Mouse (Mus musculus) hindbrain, embryonic 11.5 days (tissue): ENCODE results near the gene Otx1. TPM values are rescaled to one million over a fixed set of nuclear protein-coding genes. Genes with fewer than 3 reads are reported as not detected.

Experiments
- ATAC-seq: fragments of 200-750 bp; cut with Nextera tagmentation; 2 replicates; pipeline ENCODE4 v1.8.0; 2017; ENCODE audit warnings: mild to moderate bottlenecking, moderate TSS enrichment, moderate library complexity; ENCODE audit not compliant: low FRiP score
- DNase-seq: peaks from one replicate; pipeline ENCODE4 v3.0.0-alpha.2; 2015; ENCODE audit warnings: low spot score
- H3K27ac ChIP-seq: fragments of 300-500 bp; sonication (generic); 2 replicates; pipeline ENCODE4 v1.5.1; 2014; ENCODE audit warnings: mild to moderate bottlenecking, low read depth, low read length
- H3K27me3 ChIP-seq: fragments of 300-500 bp; sonication (generic); 2 replicates; pipeline ENCODE4 v1.6.1; 2014; ENCODE audit warnings: mild to moderate bottlenecking, low read length, moderate library complexity, mixed read lengths; ENCODE audit not compliant: control insufficient read depth, insufficient read depth
- H3K36me3 ChIP-seq: fragments of 300-500 bp; sonication (generic); 2 replicates; pipeline ENCODE4 v1.6.1; 2014; ENCODE audit warnings: mild to moderate bottlenecking, low read length, moderate library complexity, mixed read lengths; ENCODE audit not compliant: control insufficient read depth, insufficient read depth
- H3K4me1 ChIP-seq: fragments of 300-500 bp; sonication (generic); replicated peaks from 2 replicates; pipeline ENCODE4 v1.6.1; 2014; ENCODE audit warnings: low read length, mixed read lengths; ENCODE audit not compliant: control insufficient read depth, insufficient read depth
- H3K4me2 ChIP-seq: fragments of 300-500 bp; sonication (generic); replicated peaks from 2 replicates; pipeline ENCODE4 v1.6.1; 2014; ENCODE audit warnings: mild to moderate bottlenecking, low read depth, low read length
- H3K4me3 ChIP-seq: fragments of 300-500 bp; sonication (generic); 2 replicates; pipeline ENCODE4 v1.5.1; 2014; ENCODE audit warnings: low read depth, low read length
- H3K9ac ChIP-seq: fragments of 300-500 bp; sonication (generic); 2 replicates; pipeline ENCODE4 v1.6.1; 2014; ENCODE audit warnings: low read depth, low read length
- H3K9me3 ChIP-seq: fragments of 300-500 bp; sonication (generic); 2 replicates; pipeline ENCODE4 v1.6.1; 2016; ENCODE audit warnings: low read length; ENCODE audit not compliant: control insufficient read depth
- WGBS: fragments of 180-500 bp; shearing (Covaris S2); extraction: QIAGEN DNeasy Blood & Tissue Kit; methylation state at CpG from one replicate; pipeline ENCODE4 v1.1.7; 2014; 5-methylcytosine and 5-hydroxymethylcytosine counted together
- polyA plus RNA-seq: library from polyadenylated mRNA; unstranded; fragments of >200 nt; fragmentation: Nextera tagmentation; extraction: Ambion mirVana; gene quantifications from 2 replicates; pipeline ENCODE4 v1.2.1, GENCODE M21; 2014

The Otx1 gene
- polyA plus RNA-seq, 1 experiment from 2014 or later, result 3.0 TPM

DNA sequence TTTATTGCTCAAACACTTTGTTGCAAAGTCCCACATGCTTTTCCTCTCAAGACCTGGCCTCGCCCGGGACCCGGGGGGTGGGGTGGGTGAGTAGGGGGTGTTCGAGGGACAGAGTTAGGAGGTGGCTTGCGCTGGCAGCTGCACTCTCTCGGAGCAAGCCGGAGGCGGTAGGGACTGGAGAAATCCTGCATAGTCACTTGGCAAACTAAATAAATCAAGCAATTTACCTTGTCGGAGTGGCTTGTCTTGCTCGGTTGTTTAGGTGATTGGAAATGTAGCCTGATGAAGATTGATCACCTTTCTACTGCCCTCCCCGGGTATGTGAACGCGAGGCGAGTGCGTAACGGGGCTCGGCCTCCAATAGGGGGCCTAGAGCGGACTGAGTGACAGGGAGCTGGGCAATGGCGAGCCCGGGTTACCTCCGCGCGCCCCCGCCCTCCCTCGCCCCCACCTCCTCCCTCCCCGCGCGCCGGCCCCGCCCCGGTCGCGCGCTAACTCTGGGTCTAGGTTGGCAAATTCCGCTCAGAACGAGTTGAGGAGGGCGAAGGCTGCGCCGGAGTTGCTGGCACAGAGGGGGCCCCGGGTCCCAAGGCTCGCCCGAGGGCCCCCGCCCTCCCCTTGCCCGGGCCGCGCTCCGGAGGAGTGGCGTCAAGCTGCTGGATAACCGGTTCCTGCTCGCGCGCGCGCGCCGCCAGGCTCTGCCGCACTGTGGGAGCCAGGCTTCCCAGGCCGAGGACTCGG, 1.2 kb downstream of the Otx1 start:
- WGBS, result under 1% methylated on average over 47 of the region's 59 CpGs
- no peaks in the 10 kb centered on the region for H3K9me3 ChIP-seq
- ATAC-seq, result peak; percentile 92
- H3K4me1 ChIP-seq, result peaks cover 13% of the 10 kb centered on the region
- peaks cover 89% of the 10 kb centered on the region for H3K27me3 ChIP-seq
- no peaks in the 10 kb centered on the region for H3K36me3 ChIP-seq
- peak overlapping the region; percentile 59 for H3K9ac ChIP-seq
- peak overlapping the region; percentile 51 for H3K4me3 ChIP-seq
- peak overlapping the region; percentile 94 for H3K4me2 ChIP-seq
- DNase-seq, result peak; percentile 84
- no peak overlapping the region; the same call in 1 of the 2 replicates for H3K27ac ChIP-seq

DNA sequence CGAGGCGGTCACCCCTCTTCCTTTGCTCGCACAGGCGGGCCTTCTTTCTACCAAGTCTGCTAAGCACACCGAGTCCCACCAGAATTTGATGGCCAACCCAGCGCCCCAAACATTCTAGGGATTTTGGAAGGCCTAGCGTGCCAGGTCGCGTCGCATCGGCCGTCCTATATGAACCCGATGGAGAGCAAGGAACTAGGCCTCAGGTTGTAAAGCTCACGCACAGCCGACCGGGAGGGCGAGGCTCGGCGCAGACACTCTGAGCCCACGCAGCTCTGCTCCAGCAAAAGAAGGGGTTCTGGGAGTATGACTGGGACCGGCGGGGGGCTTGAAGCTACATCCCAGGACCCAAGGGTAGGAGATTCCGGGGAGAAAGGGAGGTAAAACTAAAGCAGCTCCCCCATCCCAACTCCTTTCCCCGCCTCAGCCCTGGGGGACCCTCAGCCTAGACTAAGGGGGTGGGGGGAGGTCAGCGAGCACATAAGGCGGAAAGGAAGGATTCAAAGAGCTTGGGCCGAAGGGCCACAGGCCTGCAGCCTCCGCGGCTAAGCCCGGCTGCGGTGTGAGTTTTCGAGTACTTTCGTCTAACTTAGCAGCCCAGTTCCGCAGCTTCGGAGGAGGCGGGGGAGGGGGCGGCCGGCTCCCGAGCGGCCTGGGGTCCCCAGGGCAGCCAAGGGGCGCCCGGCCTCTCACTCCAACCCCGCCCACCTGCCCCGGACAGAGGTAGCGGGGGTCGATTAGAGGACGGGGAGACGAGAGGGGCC, 2.2 kb downstream of the Otx1 start:
- no peaks in the 10 kb centered on the region for H3K9me3 ChIP-seq
- H3K27me3 ChIP-seq, result peaks cover 90% of the 10 kb centered on the region
- peak; percentile 65 for DNase-seq
- 1% methylated on average over 35 of the region's 48 CpGs for WGBS
- H3K36me3 ChIP-seq, result no peaks in the 10 kb centered on the region
- ATAC-seq, result no peak
- H3K4me2 ChIP-seq, result peak overlapping the region; percentile 94
- H3K4me1 ChIP-seq, result peaks cover 15% of the 10 kb centered on the region
- peak overlapping the region; percentile 51 for H3K4me3 ChIP-seq
- H3K9ac ChIP-seq, result peak overlapping the region; percentile 11; the same call in 1 of the 2 replicates
- H3K27ac ChIP-seq, result no peak overlapping the region

DNA sequence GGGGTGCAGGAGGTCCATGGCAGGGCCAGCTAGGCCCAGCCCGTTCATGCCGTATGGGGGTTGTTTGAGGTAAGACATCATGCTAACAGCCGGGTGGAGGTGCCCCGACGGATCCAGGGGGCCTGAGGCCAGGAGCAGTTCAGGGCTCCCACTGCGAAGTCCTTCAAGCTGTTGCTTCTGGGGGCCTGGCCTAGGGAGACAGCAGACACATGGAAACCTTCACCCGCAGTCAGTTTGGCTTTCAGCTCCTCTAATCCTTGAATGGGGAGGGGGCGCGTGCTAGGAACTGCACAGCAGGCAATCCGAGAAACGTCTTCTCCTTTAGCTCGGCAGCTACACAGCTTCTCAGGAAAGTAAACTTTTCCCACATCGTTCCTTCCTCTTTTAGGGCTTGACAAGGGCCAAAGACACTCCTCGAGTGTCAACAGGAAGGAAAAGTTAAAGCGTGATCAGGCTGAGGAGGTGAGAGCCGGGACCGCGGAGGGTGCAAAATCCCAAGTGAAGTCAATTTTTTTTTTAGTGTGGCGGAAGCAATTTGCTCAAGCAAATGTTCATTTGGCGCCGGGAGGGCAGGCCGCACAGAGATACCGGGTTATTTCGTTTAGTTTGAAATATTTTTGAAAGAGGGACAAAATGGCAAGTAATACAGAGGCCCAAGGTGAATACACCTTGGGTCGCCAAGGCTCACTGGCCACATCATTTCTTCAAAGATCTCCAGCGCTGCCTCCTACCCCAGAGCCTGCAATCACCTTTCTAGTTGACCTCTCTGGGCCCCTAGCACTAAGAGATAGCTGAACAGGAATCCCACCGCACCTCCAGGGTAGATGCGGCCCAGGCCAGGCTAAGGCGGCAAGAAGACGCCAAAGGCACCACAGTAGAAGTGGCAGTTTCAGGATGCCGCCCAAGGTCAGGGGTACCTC, 3.0 kb downstream of the Otx1 start:
- Histone ChIP-seq H3K4me1 (peaks cover 15% of the 10 kb centered on the region), H3K36me3 (no peaks in the 10 kb centered on the region), H3K27me3 (peaks cover 90% of the 10 kb centered on the region), H3K27ac (no peak overlapping the region), H3K4me3 (peak overlapping the region; percentile 2; the same call in 1 of the 2 replicates), H3K4me2 (no peak overlapping the region), H3K9me3 (no peaks in the 10 kb centered on the region), H3K9ac (no peak overlapping the region)
- 2% methylated on average over 31 of the region's 31 CpGs for WGBS
- no peak for ATAC-seq
- DNase-seq, result peak; percentile 67

DNA sequence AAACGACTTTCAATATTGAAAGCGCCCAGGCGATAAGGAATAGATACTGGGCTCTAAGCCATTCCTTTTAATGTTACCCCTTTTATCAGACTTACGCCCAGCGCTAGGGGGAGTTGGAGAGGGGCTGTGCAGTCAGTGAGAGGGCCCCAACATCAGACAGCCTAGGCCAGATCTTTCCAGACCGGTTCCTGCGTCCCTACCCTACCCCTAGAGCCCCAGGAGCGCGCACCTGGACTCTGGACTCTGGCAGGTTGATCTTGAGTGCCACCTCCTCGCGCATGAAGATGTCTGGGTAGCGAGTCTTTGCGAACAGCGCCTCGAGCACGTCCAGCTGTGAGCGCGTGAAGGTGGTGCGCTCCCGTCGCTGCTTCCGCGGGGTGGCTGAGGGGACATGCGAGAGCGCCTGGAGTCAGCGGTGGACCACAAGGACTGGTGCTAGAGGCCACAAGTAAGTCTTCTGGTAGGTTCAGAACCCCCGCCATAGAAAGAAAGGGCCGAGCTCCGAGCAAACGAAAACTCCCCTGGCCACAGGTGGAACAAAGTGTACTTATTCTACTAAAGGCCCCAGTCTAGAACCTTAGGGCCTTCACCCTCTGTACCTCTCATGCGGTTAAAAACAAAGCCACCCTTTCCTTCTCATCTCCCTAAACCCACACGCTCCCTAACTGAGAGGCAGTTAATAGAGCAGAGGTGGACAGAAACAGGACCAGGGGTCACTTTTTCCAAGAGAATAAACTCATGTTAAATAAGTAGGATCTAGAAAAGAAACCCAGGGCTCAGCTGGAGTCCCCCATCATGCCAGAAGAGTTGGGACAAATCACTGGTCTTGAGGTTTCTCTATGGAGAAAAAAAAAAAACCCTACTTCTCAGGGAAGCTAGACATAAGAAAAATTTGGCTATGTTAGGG, 4.3 kb downstream of the Otx1 start:
- H3K9ac ChIP-seq, result no peak overlapping the region

DNA sequence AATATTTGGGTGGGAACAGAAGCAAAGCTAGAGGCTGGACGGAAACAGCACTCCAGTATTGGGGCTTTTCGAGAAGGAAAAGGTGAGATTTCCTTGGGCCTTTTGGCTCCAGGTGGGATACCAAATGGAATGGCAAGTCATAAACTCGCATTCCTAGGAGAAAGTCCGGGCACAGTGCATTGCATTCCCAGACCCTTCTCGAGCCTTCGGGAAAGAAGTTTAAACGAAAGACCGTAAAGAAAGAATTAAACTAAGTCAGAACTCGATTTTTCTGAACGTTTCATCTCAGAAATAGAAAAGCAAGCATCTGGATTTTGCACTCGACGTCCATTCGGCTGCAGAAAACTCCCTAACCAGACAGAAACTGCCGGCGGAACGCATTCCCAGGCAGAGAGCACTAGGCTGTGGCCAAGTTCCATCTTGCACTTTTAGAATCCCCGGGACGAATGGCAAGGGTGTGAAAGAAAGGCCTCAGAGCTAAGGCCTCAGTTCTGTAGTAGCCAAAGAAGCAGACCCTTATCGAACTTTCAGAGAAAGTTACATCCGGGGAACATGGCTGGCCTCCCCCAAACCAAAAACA, 5.0 kb downstream of the Otx1 start:
- Histone ChIP-seq H3K4me2 (0 out of 2 replicates have a peak overlapping the region, but pooled peaks have one; percentile 7), H3K27ac (no peak overlapping the region), H3K9ac (no peak overlapping the region), H3K9me3 (no peaks in the 10 kb centered on the region), H3K4me3 (no peak overlapping the region), H3K4me1 (peaks cover 13% of the 10 kb centered on the region), H3K27me3 (peaks cover 93% of the 10 kb centered on the region), H3K36me3 (no peaks in the 10 kb centered on the region)
- DNase-seq, result peak; percentile 72
- WGBS, result 1% methylated on average over 20 of the region's 20 CpGs
- ATAC-seq, result no peak

More for the DNA sequence above, 4.3 kb downstream of the Otx1 start:
- no peaks in the 10 kb centered on the region for H3K36me3 ChIP-seq
- H3K4me3 ChIP-seq, result no peak overlapping the region
- ATAC-seq, result no peak
- 0 out of 2 replicates have a peak overlapping the region, but pooled peaks have one; percentile 7 for H3K4me2 ChIP-seq
- DNase-seq, result peak; percentile 65
- H3K4me1 ChIP-seq, result peaks cover 13% of the 10 kb centered on the region
- WGBS, result 3% methylated on average over 32 of the region's 32 CpGs
- no peaks in the 10 kb centered on the region for H3K9me3 ChIP-seq
- peaks cover 91% of the 10 kb centered on the region for H3K27me3 ChIP-seq
- H3K27ac ChIP-seq, result no peak overlapping the region

DNA sequence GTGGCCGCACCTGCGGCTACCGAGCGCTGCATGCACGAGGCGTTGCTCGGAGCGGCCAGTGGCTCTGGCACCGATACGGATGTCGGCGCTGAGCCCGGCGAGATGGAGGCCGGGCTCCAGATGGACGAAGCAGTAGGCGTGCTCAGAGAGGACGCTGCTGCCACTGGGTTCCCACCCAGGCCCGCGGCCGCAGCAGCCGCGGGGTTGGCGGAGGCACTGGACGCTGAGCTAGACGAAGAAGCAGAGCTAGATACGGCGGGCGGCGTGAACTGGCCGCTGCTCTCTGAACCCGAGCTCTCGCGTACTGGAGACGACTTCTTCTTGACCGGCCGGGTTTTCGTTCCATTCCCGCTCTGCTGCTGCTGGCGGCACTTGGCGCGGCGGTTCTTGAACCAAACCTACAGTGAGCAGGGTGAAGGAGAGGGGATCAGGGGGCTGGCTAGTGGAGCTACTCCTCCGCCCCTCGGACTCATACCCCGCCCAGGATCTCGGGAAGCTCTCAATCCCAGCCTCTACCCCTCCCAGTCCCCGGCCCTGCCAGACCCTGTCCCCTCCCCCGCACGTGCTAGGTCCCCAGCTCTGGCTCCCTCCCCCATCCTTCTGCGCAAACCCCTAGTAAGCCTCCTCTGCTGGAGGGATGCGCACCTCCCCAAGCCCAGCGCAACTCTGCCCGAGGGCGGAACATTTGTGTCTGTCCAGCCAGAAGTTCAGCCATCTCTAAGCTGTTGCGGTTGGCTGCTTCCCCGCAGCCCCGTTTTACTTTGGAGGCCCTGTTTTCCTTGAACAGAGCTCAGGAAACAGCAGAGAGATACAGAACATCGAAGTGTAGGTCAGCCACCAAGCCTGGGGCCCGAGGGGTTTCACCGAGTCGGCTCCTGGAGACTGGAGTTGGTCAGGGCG, 5.8 kb downstream of the Otx1 start:
- Histone ChIP-seq H3K4me3 (peak overlapping the region; percentile 27), H3K4me1 (peaks cover 13% of the 10 kb centered on the region), H3K9me3 (no peaks in the 10 kb centered on the region), H3K27me3 (peaks cover 93% of the 10 kb centered on the region), H3K4me2 (peak overlapping the region; percentile 39), H3K36me3 (no peaks in the 10 kb centered on the region), H3K9ac (0 out of 2 replicates have a peak overlapping the region, but pooled peaks have one; percentile 7), H3K27ac (no peak overlapping the region)
- WGBS, result under 1% methylated on average over 63 of the region's 63 CpGs
- DNase-seq, result no peak
- ATAC-seq, result no peak

DNA sequence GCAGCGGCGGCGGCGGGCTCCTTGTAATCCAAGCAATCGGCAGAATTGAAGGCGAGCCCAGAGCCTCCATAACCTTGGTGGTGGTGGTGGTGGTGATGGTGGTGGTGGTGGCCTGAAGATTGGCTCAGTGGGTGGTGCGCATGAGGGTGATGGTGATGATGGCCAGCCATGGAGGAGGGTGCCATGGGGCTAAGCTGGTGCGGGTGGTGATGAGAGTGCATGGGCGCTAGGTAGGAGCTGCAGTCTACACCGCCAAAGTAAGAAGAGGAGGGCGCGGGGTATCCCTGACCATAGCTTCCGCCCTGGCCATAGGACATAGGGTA, 6.4 kb downstream of the Otx1 start:
- peaks cover 90% of the 10 kb centered on the region for H3K27me3 ChIP-seq
- DNase-seq (no peak), ATAC-seq (peak; percentile 10; the same call in 1 of the 2 replicates)
- H3K9me3 ChIP-seq, result no peaks in the 10 kb centered on the region
- H3K27ac ChIP-seq, result no peak overlapping the region
- peak overlapping the region; percentile 39; the same call in 1 of the 2 replicates for H3K4me2 ChIP-seq
- H3K9ac ChIP-seq, result 0 out of 2 replicates have a peak overlapping the region, but pooled peaks have one; percentile 7
- H3K36me3 ChIP-seq, result no peaks in the 10 kb centered on the region
- 4% methylated on average over 13 of the region's 13 CpGs for WGBS
- peaks cover 13% of the 10 kb centered on the region for H3K4me1 ChIP-seq
- H3K4me3 ChIP-seq, result peak overlapping the region; percentile 27
